Mouse (Mus musculus) thymus, postnatal 0 days (tissue): ENCODE measurements around the gene Herc3. TPM values are rescaled to one million over a fixed set of nuclear protein-coding genes. Genes with fewer than 3 reads are reported as not detected.
"Not testable (repeated sequence)": the region's sequence is repeated elsewhere in the genome, so short reads cannot be mapped to it uniquely, and the experiment has no call there.

ENCODE experiments used
- DNase-seq: peaks from one replicate; pipeline ENCODE4 v3.0.0-alpha.2; 2015; ENCODE audit warnings: low spot score
- polyA plus RNA-seq: library from polyadenylated mRNA; unstranded; fragments of >200 nt; fragmentation: Nextera tagmentation; extraction: Ambion mirVana; gene quantifications from 2 replicates; pipeline ENCODE4 v1.2.1, GENCODE M21; 2015

Gene Herc3
- polyA plus RNA-seq, 1 experiment from 2014 or later, result 16.2 TPM

GRCm38 (mm10) chr6:58856494-58856893, 25.2 kb downstream of the Herc3 start:
- DNase-seq, result no peak

- DNase-seq, result no peak
Measured at GRCm38 (mm10) chr6:58859517-58859916, 28.3 kb downstream of the Herc3 start.

GRCm38 (mm10) chr6:58862446-58862993, 31.3 kb downstream of the Herc3 start:
- no peak for DNase-seq

- DNase-seq, result no peak
Measured at GRCm38 (mm10) chr6:58863631-58864235, 32.5 kb downstream of the Herc3 start.

- not testable (repeated sequence) for DNase-seq
Measured at GRCm38 (mm10) chr6:58867858-58868257, 36.6 kb downstream of the Herc3 start.

GRCm38 (mm10) chr6:58879572-58879971, 48.3 kb downstream of the Herc3 start:
- DNase-seq, result no peak

- DNase-seq, result no peak
Measured at GRCm38 (mm10) chr6:58879987-58880386, 48.7 kb downstream of the Herc3 start.

GRCm38 (mm10) chr6:58880861-58881260, 49.6 kb downstream of the Herc3 start:
- peak; percentile 41 for DNase-seq

GRCm38 (mm10) chr6:58881363-58881762, 50.1 kb downstream of the Herc3 start:
- DNase-seq, result no peak

GRCm38 (mm10) chr6:58882271-58882670, 51.0 kb downstream of the Herc3 start:
- DNase-seq, result no peak

GRCm38 (mm10) chr6:58889917-58890316, 58.7 kb downstream of the Herc3 start:
- DNase-seq, result no peak

- no peak for DNase-seq
Measured at GRCm38 (mm10) chr6:58893307-58893706, 62.0 kb downstream of the Herc3 start.

GRCm38 (mm10) chr6:58894994-58895393, 63.7 kb downstream of the Herc3 start:
- DNase-seq, result no peak

GRCm38 (mm10) chr6:58896648-58897047, 65.4 kb downstream of the Herc3 start:
- no peak for DNase-seq

GRCm38 (mm10) chr6:58899076-58899475, 67.8 kb downstream of the Herc3 start:
- DNase-seq, result no peak

GRCm38 (mm10) chr6:58900536-58900935, 69.3 kb downstream of the Herc3 start:
- DNase-seq, result no peak

- peak; percentile 30 for DNase-seq
Measured at GRCm38 (mm10) chr6:58903171-58903570, 71.9 kb downstream of the Herc3 start.

GRCm38 (mm10) chr6:58904551-58904950, 73.3 kb downstream of the Herc3 start:
- DNase-seq, result no peak

GRCm38 (mm10) chr6:58906852-58907261, 75.6 kb downstream of the Herc3 start, which contains the start of gene Nap1l5:
TSS of gene Nap1l5 (minus strand) at chr6:58907076.
- DNase-seq, result no peak

- no peak for DNase-seq
Measured at GRCm38 (mm10) chr6:58907336-58907735, 76.1 kb downstream of the Herc3 start.

- DNase-seq, result no peak
Measured at GRCm38 (mm10) chr6:58907791-58908190, 76.5 kb downstream of the Herc3 start.

GRCm38 (mm10) chr6:58912842-58913241, 81.6 kb downstream of the Herc3 start:
- no peak for DNase-seq

- DNase-seq, result no peak
Measured at GRCm38 (mm10) chr6:58913551-58913950, 82.3 kb downstream of the Herc3 start.
